Mouse (Mus musculus) brain, embryonic 18.5 days (tissue): ENCODE results near the gene Cmtr1.
"Not testable (repeated sequence)": the region's sequence is repeated elsewhere in the genome, so short reads cannot be mapped to it uniquely, and the experiment has no call there.

Experiments used
- DNase-seq: peaks from one replicate; pipeline ENCODE4 v3.0.0-alpha.2; 2012; ENCODE audit warnings: low read depth, low spot score

Gene Cmtr1

GRCm38 (mm10) chr17:29660076-29660761 is at the start of gene Cmtr1:
TSS of gene Cmtr1 (plus strand) at chr17:29660595.
- DNase-seq = peak; percentile 77

- DNase-seq = not testable (repeated sequence)
Observed at GRCm38 (mm10) chr17:29613453-29613852, 46.9 kb upstream of the Cmtr1 start.

GRCm38 (mm10) chr17:29614115-29615023 is 46.0 kb upstream of the Cmtr1 start, which contains the start of the genes Rnf8 and Gm28043:
TSS of gene Rnf8 (plus strand) at chr17:29614790.
TSS of gene Gm28043 (plus strand) at chr17:29614876.
- DNase-seq = peak; percentile 83

- DNase-seq = no peak
Observed at GRCm38 (mm10) chr17:29615024-29615551, 45.3 kb upstream of the Cmtr1 start.

GRCm38 (mm10) chr17:29615616-29616015 is 44.8 kb upstream of the Cmtr1 start:
- no peak for DNase-seq

GRCm38 (mm10) chr17:29619231-29619630 is 41.2 kb upstream of the Cmtr1 start:
- no peak for DNase-seq

- DNase-seq = no peak
Observed at GRCm38 (mm10) chr17:29623488-29623887, 36.9 kb upstream of the Cmtr1 start.

- DNase-seq = no peak
Observed at GRCm38 (mm10) chr17:29627285-29627684, 33.1 kb upstream of the Cmtr1 start.

- DNase-seq = no peak
Observed at GRCm38 (mm10) chr17:29628946-29629345, 31.4 kb upstream of the Cmtr1 start.

GRCm38 (mm10) chr17:29629620-29630019 is 30.8 kb upstream of the Cmtr1 start:
- DNase-seq = no peak

GRCm38 (mm10) chr17:29632312-29632711 is 28.1 kb upstream of the Cmtr1 start:
- no peak for DNase-seq

- no peak for DNase-seq
Observed at GRCm38 (mm10) chr17:29635492-29635891, 24.9 kb upstream of the Cmtr1 start.

- DNase-seq = no peak
Observed at GRCm38 (mm10) chr17:29636118-29636517, 24.3 kb upstream of the Cmtr1 start.

GRCm38 (mm10) chr17:29637377-29637776 is 23.0 kb upstream of the Cmtr1 start:
- no peak for DNase-seq

- no peak for DNase-seq
Observed at GRCm38 (mm10) chr17:29637895-29638294, 22.5 kb upstream of the Cmtr1 start.

GRCm38 (mm10) chr17:29640971-29641370 is 19.4 kb upstream of the Cmtr1 start:
- no peak for DNase-seq

GRCm38 (mm10) chr17:29642219-29642618 is 18.2 kb upstream of the Cmtr1 start:
- DNase-seq = no peak

- DNase-seq = no peak
Observed at GRCm38 (mm10) chr17:29658249-29658648, 2.1 kb upstream of the Cmtr1 start.

- DNase-seq = no peak
Observed at GRCm38 (mm10) chr17:29660762-29661391, 482 bp downstream of the Cmtr1 start.

- DNase-seq = no peak
Observed at GRCm38 (mm10) chr17:29662145-29662544, 1.8 kb downstream of the Cmtr1 start.

GRCm38 (mm10) chr17:29668051-29668986 is 7.9 kb downstream of the Cmtr1 start:
- no peak for DNase-seq
